Mouse (Mus musculus) 3134 (cell line): ENCODE measurements at regions not wholly inside any gene's neighbourhood (a gene's known extent, or its start where the extent isn't known, plus 50 kb on each side); places are given as distances from the start of the nearest gene placed in this dataset.

Experiments
- DNase-seq: peaks from one replicate; pipeline ENCODE4 v3.0.0-alpha.2; 2011; ENCODE audit warnings: low spot score; ENCODE audit not compliant: insufficient read length; ENCODE audit errors: extremely low read depth

- DNase-seq, result no peak
Measured at GRCm38 (mm10) chr3:149041188-149041587, 50.8 kb upstream of the Adgrl2 start.
